Comparison of ENCODE assay signal across 14 mouse cellular contexts in genomic region chr13:52985508-52986214, GRCm38 (mm10). TPM values are rescaled to one million over a fixed set of nuclear protein-coding genes. Genes with fewer than 3 reads are reported as not detected.
DNase-seq lines count a peak whose midpoint lies in the region; ATAC-seq lines count a peak whose summit lies in the region.
"Had no signal": no experiment of that assay in that cellular context is flagged by ENCODE, and none has a peak within 500 bp of the region (broad histone marks: within the 10 kb centered on the region; RNA-seq: fewer than 3 reads in every experiment).

No protein-coding gene starts in this region.

- H3K27ac ChIP-seq in kidney, embryonic 15.5 days: no peak overlapping the region
- H3K27ac ChIP-seq: embryonic facial prominence, embryonic 12.5 days; layer of hippocampus, adult 2 months had no signal

- H3K27me3 ChIP-seq in kidney, embryonic 15.5 days: peaks cover 10% of the 10 kb centered on the region; the same call in 1 of the 2 replicates
- H3K27me3 ChIP-seq: embryonic facial prominence, embryonic 12.5 days had no signal

- no peak overlapping the region for H3K4me3 ChIP-seq in kidney, embryonic 15.5 days (replicated peaks)
- H3K4me3 ChIP-seq: embryonic facial prominence, embryonic 12.5 days; layer of hippocampus, adult 2 months had no signal

- 82% methylated on average over 12 of the region's 12 CpGs for WGBS in kidney, embryonic 15.5 days

- peaks cover 22% of the 10 kb centered on the region for H3K4me1 ChIP-seq in kidney, embryonic 15.5 days

- ATAC-seq in granulocyte monocyte progenitor cell, adult 5-6 weeks (replicated peaks; ENCODE audit: poor library complexity, severe bottlenecking): peak; percentile 35
- peak; percentile 39 for ATAC-seq in megakaryocyte, adult 5-6 weeks (ENCODE audit: poor library complexity, severe bottlenecking)
- ATAC-seq in kidney, embryonic 15.5 days (replicated peaks; ENCODE audit: low FRiP score): no peak
- ATAC-seq: forebrain, postnatal 0 days had no signal

- DNase-seq in 3T3-L1 (ENCODE audit: low read depth, low spot score): peak; percentile 48
- DNase-seq in A20 (ENCODE audit: low read depth, low spot score): peak; percentile 60
- DNase-seq in right cerebral cortex, postnatal 36 days (ENCODE audit: low spot score in 2 of 2): no peak
- DNase-seq in heart, postnatal 10 days: no peak
- DNase-seq: cerebellum, adult 11-12 months; forebrain, postnatal 0 days; gastrocnemius, postnatal 10 days; thymus, postnatal 14 days had no signal

- H3K36me3 ChIP-seq in kidney, embryonic 15.5 days: no peaks in the 10 kb centered on the region
- H3K36me3 ChIP-seq: embryonic facial prominence, embryonic 12.5 days had no signal

- intact Hi-C loops in heart, postnatal 10 days (cut with DNase I): no loop called here

- no peaks in the 10 kb centered on the region for H3K9me3 ChIP-seq in kidney, embryonic 15.5 days (replicated peaks)
- H3K9me3 ChIP-seq: embryonic facial prominence, embryonic 12.5 days had no signal

- H3K9ac ChIP-seq in kidney, embryonic 15.5 days: no peak overlapping the region
- H3K9ac ChIP-seq: embryonic facial prominence, embryonic 12.5 days; forebrain, postnatal 0 days had no signal

- no peak overlapping the region for H3K4me2 ChIP-seq in kidney, embryonic 15.5 days
- H3K4me2 ChIP-seq: embryonic facial prominence, embryonic 12.5 days; heart, embryonic 11.5 days had no signal

RNA-seq across cellular contexts. Expression of gene Nfil3, which starts 4.8 kb away (rescaled TPM):
- 3.9 and 8.3 TPM in 2 replicates for total RNA-seq in granulocyte monocyte progenitor cell, adult 5-6 weeks (2014; fragmentation: Nextera tagmentation)
- 14.0 and 14.5 TPM in 2 replicates for total RNA-seq in granulocyte monocyte progenitor cell, adult 5-6 weeks (2017)
- 43.2 and 59.6 TPM in 2 replicates for total RNA-seq in megakaryocyte, adult 5-6 weeks (2015)
- total RNA-seq in megakaryocyte, adult 5-6 weeks (2017): 43.6 and 53.0 TPM in 2 replicates
- polyA plus RNA-seq in kidney, embryonic 15.5 days (2015; fragmentation: Nextera tagmentation; extraction: Ambion mirVana): 20.4 and 22.5 TPM in 2 replicates
- total RNA-seq in heart, postnatal 10 days (2021): 10 to 100 TPM; 27.3 to 27.9 TPM

RNA-seq across cellular contexts. Expression of gene Auh, which starts 56.2 kb away (rescaled TPM):
- total RNA-seq in granulocyte monocyte progenitor cell, adult 5-6 weeks (2014; fragmentation: Nextera tagmentation): 29.2 and 35.9 TPM in 2 replicates
- total RNA-seq in granulocyte monocyte progenitor cell, adult 5-6 weeks (2017): 34.6 and 37.1 TPM in 2 replicates
- 31.5 and 41.4 TPM in 2 replicates for total RNA-seq in megakaryocyte, adult 5-6 weeks (2015)
- 35.1 and 35.9 TPM in 2 replicates for total RNA-seq in megakaryocyte, adult 5-6 weeks (2017)
- 56.4 and 57.0 TPM in 2 replicates for polyA plus RNA-seq in kidney, embryonic 15.5 days (2015; fragmentation: Nextera tagmentation; extraction: Ambion mirVana)
- 10 to 100 TPM; 74.1 to 75.8 TPM for total RNA-seq in heart, postnatal 10 days (2021)

Comparison
In these comparisons a context has a peak if more than half of its experiments do, and no peak if none do; other contexts are left out.
1. DNase-seq: peak in 3T3-L1 (single experiment) and A20 (single experiment); none in right cerebral cortex, postnatal 36 days (0 of 2) and heart, postnatal 10 days (0 of 2).